In the genomic region with DNA sequence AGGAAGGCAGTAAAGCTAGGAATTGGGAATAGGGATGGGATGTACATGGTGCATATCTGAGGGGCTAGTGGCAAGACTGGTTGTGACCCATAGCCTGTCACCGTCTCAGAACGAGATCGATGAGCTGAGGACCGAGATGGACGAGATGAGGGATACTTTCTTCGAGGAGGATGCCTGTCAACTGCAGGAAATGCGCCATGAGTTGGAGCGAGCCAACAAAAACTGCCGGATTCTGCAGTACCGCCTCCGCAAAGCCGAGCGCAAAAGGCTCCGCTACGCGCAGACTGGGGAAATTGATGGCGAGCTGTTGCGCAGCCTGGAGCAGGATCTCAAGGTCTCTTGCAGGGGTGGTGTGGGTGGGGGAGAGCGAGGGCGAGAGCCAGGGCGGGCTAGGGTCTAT, we compare ENCODE assay signal across 8 mouse cellular contexts. TPM values are rescaled to one million over a fixed set of nuclear protein-coding genes. Genes with fewer than 3 reads are reported as not detected.
DNase-seq lines count a peak whose midpoint lies in the region; ATAC-seq lines count a peak whose summit lies in the region.

No protein-coding gene starts in this region.

- under 1% methylated on average over 21 of the region's 21 CpGs for WGBS in kidney, embryonic 14.5 days

- H3K4me1 ChIP-seq in kidney, embryonic 14.5 days (ENCODE audit: control insufficient read depth, insufficient read depth, low read length), result 0 out of 2 replicates have a peak, but pooled peaks cover 7% of the 10 kb centered on the region

- H3K9me3 ChIP-seq in kidney, embryonic 14.5 days (ENCODE audit: control insufficient read depth, low read length), result no peaks in the 10 kb centered on the region

- H3K4me3 ChIP-seq in kidney, embryonic 14.5 days (ENCODE audit: low read length), result peak overlapping the region; percentile 46

- H3K27ac ChIP-seq in kidney, embryonic 14.5 days (ENCODE audit: low read depth, low read length), result no peak overlapping the region

- no peaks in the 10 kb centered on the region for H3K36me3 ChIP-seq in kidney, embryonic 14.5 days (ENCODE audit: control insufficient read depth, insufficient read depth, low read length)

- H3K27me3 ChIP-seq in kidney, embryonic 14.5 days (ENCODE audit: control insufficient read depth, insufficient read depth, low read length), result peaks cover 53% of the 10 kb centered on the region

- H3K4me2 ChIP-seq in kidney, embryonic 14.5 days (replicated peaks; ENCODE audit: low read depth, low read length), result peak overlapping the region; percentile 91

- intact Hi-C loops in left cerebral cortex, postnatal 25 days (cut with DNase I), result no loop called here

- no peak for ATAC-seq in kidney, embryonic 14.5 days (ENCODE audit: low FRiP score, low TSS enrichment)

- DNase-seq in kidney, postnatal 14 days, result no peak
- peak; percentile 74 for DNase-seq in cerebellum, postnatal 14 days
- peak; percentile 83 to 85 for DNase-seq in frontal cortex, postnatal 36 days (ENCODE audit: low spot score in 2 of 2)
- peak; percentile 83 to 88 for DNase-seq in left cerebral cortex, postnatal 25 days (ENCODE audit: low spot score in 2 of 2)
- DNase-seq in right cerebral cortex, postnatal 10 days (ENCODE audit: low spot score in 2 of 2), result peak; percentile 84 to 88
- no peak for DNase-seq in spleen, postnatal 36 days (ENCODE audit: low spot score in 2 of 2)
- DNase-seq in kidney, adult 9 months, result no peak

- no peak overlapping the region for H3K9ac ChIP-seq in kidney, embryonic 14.5 days (ENCODE audit: low read depth, low read length)

RNA-seq across cellular contexts. Expression of gene Soga3, which starts 4.4 kb away (rescaled TPM):
- 0.44 and 0.66 TPM in 2 replicates for polyA plus RNA-seq in kidney, embryonic 14.5 days (2014; fragmentation: Nextera tagmentation; extraction: Ambion mirVana)
- total RNA-seq in left cerebral cortex, postnatal 25 days (2021), result 100 to 1,000 TPM; 157 to 166 TPM

RNA-seq across cellular contexts. Expression of gene Gm49353, which starts 50.7 kb away (rescaled TPM):
- not detected in 2 replicates for polyA plus RNA-seq in kidney, embryonic 14.5 days (2014; fragmentation: Nextera tagmentation; extraction: Ambion mirVana)
- total RNA-seq in left cerebral cortex, postnatal 25 days (2021), result 10 to 100 TPM; 23.8 to 31.2 TPM

Comparison
In these comparisons a context has a peak if more than half of its experiments do, and no peak if none do; other contexts are left out.
1. DNase-seq: peak in cerebellum, postnatal 14 days (2 of 2), frontal cortex, postnatal 36 days (2 of 2), left cerebral cortex, postnatal 25 days (2 of 2) and right cerebral cortex, postnatal 10 days (2 of 2); none in kidney, postnatal 14 days (single experiment), spleen, postnatal 36 days (0 of 2) and kidney, adult 9 months (single experiment).